Mouse (Mus musculus) inflammation-experienced regulatory T-cells, adult 6 months (primary cell): ENCODE data around the gene Nup93. TPM values are rescaled to one million over a fixed set of nuclear protein-coding genes. Genes with fewer than 3 reads are reported as not detected.

ENCODE experiments used
- ATAC-seq: one replicate; pipeline ENCODE4 v1.8.0; 2017
- polyA plus RNA-seq, 3 experiments: library from polyadenylated mRNA; unstranded; fragments of 100-300 nt; shearing (Covaris generic); gene quantifications; one replicate each; pipeline ENCODE4 v1.2.1; 2017

Nup93 gene
- polyA plus RNA-seq, 3 experiments from 2014 or later = 29.9 to 37.2 (median 35.3) TPM

DNA sequence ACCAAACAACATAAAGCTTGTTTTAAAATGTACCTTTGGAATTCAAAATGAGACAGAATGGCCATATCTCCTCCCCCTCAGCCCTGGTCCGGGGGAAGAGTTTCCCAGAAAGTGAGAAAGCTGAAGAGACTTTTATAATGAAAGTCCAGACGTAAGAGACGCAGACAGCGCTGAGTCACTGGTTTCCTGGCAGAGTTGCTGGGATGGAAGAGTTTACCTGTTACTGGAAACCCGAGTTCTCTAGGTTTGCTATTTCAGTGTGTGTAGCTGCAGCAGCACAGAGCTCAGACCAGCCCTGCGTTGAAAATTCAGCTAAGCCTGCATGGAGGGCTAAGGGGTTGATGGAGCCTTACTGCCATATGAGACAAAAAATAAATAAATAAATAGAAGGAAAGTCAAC lies 108.7 kb downstream of the Nup93 start:
- no peak for ATAC-seq

DNA sequence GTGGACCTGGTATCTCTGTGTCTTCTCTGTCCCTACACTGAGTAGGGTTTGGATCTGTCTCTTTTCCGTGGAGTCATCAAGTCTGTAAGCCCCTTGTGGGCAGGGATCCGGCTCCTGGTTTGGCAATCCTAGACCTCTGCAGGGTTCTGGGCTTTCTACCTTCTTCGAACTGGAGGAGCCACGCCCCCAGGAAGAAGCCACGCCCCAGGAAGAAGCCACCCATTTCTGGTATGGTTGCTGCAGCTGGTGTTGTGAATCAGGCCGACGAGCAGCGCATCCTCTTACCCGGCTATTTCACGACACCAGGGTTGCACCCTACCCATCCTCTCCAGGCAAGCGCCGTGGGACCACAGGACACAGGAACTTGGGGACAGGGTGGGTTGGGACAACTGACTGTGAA lies 109.7 kb downstream of the Nup93 start:
- ATAC-seq = no peak

DNA sequence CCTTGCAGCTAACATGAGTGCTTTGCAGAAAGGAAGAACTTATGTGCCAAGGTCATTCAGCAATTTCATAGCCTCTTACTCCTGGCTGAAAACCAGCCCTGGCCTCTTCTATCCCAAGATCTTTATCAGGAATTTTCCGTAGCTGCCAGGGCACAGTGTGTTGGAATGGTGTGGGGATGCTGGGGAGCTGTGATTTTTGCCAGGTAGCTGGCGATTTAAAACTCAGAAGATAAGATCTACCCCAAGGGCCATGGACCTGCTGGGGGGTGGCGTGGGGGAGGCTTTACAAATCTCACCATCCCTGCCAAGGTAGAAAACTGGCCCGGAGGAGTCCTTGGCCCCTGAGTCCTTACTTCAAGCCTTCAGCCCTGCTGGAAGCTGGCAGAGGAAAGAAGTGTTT lies 111.7 kb downstream of the Nup93 start:
- ATAC-seq = no peak

DNA sequence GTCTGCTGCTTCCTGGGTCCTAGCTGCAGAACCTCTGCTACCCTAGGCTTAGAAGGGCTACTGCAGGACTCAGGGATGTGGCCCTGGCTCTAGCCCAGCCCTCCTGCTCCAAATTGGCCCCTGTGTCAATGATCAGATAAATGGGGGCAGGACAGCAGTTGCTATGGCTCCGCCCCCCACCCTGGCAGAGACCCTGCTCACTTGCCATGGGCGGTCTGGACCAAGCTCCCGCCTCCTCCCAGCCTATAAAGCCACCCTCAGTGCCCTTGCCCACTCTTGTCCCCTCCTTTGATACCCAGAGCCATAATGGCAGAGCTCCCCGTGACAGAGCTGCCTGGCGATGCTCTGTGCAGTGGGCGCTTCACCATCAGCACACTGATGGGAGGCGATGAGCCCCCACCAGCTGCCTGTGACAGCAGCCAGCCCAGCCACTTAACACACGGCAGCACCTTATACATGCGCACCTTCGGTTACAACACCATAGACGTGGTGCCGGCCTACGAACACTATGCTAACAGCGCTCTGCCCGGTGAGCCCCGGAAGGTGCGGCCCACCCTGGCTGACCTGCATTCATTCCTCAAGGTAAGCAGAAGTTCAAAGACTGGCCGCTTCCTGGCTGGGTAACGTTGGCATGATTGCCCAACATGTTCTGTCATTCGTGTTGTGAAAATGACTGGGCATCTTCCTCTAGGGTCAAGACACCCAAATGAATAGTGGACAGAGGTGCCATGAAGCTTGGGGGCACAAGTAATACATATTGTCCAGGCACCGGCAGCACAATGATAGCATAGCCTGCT lies 114.8 kb downstream of the Nup93 start, which contains the start of gene Slc12a3:
Gene Slc12a3, plus strand, starts transcription at position 270 of the 797 bp plus-strand sequence.
- no peak for ATAC-seq

DNA sequence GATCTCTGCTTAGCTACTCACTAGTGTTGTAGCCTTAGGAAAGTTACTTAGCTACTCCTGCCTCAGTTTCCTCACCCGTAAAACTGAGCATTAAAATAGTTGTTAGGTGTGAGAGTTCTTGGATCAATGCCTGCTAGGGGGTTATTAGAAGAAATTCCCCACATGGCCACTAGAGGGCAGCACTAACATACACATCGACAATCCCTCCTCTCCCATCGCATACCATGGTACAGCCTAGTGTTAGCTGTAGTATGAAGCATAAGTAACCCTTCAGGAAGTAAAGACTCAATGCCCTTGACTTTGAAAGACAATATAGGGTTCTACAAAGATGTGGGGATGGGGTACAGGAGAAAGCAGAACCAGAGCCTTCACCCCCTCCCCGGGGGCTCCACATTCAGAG lies 116.4 kb downstream of the Nup93 start:
- peak; percentile 61 for ATAC-seq

DNA sequence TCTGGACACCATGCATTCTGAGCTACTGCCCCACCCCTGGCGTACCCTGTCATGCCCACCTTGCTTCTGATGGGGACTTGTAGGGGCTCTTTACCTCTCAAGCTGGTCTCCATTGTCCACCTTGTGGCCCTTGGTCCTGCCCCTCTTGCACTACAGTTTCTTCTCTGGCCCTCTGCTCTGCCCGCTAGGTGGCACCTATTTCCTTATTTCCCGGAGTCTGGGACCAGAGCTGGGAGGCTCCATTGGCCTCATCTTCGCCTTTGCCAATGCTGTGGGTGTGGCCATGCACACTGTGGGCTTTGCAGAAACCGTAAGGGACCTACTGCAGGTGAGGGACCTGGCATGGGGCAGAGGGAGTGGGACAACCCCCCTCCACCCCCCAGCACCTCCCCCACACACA lies 119.0 kb downstream of the Nup93 start:
- ATAC-seq = no peak

DNA sequence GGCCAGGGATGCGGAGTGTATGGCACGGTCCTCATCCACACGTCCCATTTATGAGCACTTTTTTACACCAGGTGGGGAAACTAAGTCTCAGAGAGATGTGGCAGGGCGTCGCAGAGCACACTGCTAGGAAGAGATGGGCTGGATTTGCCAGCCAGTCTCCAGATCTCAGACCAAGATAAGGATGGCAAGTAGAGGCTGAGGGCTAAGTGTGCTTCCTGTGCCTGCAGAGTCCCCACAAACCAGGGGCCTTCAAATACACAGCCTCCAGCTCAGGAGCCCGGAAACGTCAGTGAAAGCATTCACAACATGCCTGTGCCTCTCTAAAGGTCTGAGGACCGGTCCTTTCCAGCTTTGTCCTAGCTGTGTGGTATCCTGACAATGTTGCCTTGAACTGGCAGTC lies 123.2 kb downstream of the Nup93 start:
- ATAC-seq = no peak

DNA sequence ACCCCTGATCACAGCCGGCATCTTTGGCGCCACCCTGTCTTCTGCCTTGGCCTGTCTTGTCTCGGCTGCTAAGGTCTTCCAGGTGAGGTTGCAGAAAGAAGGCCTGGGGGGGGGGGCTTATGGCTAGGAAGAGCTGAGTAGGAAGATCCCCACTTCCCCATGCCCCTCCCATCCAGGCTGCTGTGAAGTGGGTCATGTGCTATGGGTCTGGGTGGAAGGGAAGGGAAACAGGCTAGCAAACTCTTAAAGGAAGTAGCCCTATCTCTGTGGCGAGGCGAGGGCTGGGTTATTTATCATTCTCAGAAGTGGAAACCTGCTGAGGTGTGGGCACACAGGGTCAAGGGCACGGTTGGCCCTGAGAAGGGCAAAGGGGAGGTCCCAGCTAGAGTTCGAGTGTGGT lies 126.4 kb downstream of the Nup93 start:
- ATAC-seq = no peak

DNA sequence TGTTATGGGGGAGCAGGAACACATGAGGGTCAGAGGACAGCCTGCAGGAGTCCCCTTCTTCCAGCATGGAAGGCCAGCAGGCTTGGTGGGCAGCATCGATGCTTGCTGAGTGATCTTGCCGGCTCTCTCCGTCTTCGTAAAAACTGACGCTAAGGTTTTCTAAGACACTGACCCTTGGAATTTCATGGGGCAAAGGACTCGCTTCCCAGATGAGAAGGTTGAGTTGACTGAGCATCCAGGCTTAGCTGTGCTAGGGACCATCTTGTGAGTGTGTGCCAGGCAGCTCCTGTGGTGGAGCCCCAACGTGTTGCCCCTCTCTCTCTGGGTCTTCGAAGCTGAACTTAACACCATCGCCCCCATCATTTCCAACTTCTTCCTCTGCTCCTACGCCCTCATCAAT lies 128.3 kb downstream of the Nup93 start:
- no peak for ATAC-seq

DNA sequence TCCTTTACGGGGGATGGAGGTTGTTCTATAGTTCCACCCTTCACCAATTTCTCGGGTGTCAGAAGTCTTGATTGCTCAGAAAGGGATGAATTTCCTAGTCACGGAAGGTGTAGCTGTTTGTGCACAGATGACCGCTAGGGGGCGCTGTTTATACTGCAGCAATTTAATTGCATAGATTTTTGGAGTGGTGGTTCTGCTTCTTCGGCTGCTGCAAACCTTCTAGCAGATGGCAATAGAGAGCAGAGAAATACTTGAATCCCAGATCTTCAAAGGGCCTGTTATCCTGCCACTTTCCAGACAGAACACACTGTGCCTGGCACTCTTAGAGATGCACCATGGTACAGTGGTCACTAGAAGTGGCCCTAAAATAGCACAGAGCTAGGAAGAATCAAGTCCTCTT lies 128.9 kb downstream of the Nup93 start:
- ATAC-seq = peak; percentile 69

DNA sequence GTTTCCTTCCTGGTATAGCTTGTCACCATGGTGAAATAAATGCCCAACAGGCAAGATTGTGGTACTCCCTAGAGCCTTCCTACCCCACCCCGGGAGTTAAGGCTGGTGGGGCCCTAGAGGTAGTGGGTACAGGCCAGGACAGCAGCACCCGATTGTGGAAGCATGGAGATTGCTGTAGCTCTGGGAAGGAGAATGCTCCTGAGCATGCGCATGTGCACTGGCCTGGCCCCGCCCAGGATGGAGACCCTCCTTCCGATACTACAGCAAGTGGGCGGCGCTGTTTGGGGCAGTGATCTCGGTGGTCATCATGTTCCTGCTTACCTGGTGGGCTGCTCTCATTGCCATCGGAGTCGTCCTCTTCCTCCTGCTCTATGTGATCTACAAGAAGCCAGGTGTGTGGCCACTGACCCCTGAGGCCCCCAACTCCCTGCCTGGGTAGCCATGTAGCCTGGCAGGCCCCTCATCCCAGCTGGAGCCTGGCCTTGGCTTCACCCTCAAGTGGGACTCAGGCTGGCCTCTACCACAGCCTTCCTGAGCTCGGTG lies 129.5 kb downstream of the Nup93 start:
- no peak for ATAC-seq

DNA sequence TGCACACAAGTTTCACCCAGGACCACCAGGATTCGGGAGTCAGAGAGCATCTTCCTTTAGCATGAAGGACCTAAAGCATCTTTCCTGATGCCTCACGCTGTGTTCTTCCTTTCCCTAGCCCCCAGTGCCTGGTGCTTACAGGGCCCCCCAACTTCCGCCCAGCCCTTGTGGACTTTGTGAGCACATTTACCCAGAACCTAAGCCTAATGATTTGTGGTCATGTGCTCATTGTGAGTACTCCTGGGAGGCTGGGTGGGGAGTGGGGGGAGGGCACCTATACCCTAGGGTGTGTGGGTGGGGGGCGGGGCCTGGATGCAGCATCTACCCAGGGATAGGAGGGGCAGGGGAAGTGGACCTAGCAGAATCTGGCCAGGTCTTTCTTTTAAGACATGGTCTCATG lies 131.3 kb downstream of the Nup93 start:
- no peak for ATAC-seq

DNA sequence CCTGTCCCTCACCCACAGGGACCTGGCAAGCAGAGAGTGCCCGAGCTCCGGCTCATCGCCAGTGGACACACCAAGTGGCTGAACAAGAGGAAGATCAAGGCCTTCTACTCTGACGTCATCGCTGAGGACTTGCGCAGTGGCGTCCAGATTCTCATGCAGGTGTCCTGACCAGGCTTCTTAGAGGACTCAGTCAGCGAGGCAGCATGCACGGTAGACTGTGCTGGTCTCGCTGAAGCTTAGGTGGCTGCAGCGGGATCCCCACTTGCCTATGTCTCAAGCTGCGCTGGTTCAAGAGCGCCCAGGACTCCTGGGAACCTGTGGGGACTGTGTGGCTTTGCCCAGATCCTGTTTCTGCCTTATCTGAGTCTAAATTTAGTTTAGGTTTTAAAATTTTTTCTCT lies 131.9 kb downstream of the Nup93 start:
- ATAC-seq = no peak

DNA sequence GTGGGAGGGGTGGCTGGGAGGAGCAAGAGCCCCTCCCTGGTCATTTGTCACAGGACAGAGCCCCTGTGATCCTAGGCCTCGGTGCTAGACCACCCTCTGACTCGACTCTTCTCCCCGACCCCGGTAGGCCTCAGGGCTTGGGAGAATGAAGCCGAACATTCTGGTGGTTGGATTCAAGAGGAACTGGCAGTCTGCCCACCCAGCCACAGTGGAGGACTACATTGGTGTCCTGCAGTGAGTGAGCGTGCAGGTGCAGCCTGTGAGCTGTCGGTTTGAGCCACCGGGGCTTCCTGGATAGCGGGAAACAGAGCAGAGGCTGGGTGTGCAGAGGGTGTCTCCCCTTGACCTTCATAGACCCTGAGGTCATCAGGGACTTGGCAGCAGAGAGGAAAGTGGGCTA lies 134.1 kb downstream of the Nup93 start:
- no peak for ATAC-seq

DNA sequence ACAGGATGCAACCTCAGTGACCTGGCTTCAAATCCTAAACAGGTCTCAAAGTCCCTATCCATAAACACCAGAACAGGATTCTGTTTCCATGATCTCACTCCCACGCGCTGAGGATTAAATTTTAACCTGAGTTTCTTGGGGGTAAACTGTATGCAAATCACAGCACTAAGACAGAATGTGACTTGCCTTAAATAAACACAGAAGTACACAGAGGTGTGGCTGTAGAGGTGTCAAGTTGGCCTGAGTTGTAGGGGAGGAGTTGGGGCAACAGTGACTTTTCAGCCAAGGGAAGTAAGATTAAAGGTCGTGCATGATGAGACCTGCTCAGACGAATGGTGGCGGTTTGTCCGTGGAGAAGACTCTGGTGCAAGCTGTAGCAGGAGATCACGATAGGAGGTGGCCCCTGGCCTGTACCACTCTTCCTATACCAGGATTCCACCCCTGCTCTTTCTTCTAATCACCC lies 139.7 kb downstream of the Nup93 start:
- peak; percentile 41 for ATAC-seq

DNA sequence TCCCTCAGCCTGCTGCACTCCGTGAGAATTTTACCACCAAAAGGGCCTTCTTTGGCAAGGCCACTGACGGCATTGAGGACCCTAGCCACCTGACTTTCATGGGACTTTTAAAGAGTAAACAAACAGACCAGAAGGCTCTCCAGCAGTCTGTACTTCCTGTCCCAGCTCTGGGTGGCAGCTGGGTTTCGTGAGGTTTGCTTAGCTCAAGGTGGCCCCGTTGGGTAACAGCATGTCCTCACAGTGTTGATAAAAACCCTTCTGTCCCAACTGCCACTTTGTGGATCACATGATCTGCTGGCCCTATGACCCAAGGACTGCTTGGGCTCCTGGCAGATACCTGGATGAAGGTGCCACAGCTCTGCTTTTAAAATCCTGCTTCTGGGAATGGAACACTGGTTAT lies 140.2 kb downstream of the Nup93 start:
- peak; percentile 86 for ATAC-seq

DNA sequence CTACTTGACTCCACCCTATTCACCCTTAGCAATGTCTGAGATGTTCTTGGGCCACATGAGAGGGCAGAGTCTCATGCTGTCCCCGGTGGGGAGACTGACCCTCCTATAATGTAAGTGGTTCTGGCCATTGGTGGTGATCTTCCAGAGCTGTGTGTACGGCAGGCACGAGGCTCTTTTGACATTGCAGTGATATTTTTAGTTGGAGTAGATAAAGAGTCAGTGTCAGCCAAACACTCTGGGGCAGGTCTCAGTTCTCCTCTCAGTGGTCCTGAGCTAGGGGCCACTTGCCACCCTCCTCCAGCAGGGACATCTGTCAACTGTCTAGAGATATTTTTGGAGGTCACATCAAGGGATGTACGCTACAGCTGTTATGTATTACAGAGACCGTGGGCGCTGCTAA lies 142.9 kb downstream of the Nup93 start:
- no peak for ATAC-seq

DNA sequence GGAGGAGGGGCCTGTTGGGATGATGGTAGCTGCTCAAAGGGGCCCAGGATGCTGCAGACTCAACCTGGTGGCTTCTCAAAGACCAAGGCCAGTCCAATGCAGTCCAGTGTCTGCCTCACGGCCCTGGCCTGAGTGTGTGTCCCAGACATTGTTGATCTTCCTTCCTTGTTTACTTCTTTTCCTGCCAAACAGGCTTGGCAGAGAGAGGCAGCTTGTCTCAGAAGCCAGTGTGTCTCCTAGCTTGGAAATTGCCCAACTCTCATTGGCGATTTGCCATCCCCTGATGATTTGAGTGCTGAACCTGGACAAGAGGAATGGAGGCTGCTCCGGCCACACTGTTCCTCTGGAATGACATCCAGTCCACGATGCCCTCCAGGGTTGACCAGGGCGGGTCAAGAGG lies 144.2 kb downstream of the Nup93 start:
- no peak for ATAC-seq

DNA sequence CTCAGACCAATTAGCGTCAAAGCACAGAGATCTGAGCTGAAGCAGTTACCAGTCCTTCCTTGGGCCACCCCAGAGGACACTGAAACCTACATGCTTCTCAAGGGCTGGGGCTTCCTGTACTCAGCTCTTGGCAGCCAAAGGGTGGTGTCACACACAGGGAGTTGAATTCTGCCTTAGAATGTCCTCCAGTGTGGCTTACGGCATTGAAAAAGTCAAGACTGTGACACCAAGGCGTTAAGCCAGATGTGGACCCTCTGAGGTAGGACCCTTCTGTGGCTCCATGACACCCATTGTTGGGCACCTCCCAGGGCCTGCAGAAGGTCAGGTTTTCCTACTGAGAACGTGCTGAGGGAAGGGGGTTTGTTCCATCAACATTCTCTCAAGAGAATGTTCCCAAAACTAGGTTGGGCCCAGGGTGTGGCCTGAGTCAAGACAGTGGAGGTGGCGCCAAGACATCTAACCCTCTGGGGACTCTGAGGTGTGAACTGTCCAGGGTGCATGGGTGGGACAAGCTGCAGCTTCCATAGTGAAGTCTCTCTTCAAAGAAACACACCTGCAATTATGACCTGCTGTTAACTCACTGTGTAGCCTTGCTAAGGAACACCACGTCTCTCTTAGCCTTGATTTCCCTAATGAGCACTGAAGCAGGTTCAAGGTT lies 147.5 kb downstream of the Nup93 start:
- ATAC-seq = no peak

DNA sequence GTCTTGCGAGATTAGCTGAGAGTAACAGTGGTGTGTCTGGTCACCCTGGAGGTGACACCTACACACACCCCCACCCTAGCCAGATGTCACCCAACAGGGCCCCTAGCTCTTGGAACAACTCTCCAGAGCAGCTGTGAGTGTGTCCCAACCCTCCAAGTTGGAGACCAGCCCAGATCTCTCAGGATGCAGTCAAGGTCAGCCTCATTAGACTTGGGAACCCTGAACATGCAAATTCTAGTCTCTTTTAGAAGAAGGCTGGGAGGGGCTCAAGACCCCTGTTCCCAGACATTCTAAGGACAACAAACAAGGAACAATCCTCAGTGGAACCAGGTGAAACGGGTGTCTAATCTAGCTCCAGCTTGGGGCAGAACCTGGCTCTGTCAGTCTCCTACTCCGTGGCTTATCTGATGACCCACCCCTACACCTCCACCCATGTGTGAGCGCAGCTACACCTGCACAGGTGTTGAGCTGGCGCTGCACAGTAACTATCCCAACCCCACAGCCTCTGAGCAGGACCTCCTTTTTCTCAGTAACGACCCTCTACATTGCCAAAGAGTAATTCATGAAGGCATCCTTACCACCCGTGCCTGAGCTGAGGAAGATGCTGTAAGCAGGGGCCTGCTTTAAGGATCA lies 148.4 kb downstream of the Nup93 start:
- ATAC-seq = peak; percentile 15

DNA sequence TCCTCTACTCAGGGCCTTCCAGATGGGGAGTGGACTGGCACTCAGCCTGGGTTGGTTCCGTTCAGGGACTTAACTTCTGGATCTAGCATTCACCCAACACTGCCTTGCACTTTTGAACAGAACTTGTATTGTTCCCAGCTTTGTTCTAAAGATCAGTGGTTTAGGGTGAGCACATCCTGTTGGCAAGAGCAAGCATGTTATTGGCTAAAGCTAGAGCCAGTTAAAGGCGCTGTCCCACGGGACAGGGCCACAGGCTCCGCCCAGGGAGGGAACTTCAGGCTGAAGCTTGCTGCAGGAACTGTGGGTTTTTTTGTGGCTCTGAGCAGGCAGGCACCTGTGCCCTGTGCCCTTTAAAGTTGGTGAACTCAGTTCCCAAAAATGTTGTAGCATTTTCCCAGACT lies 148.9 kb downstream of the Nup93 start:
- peak; percentile 90 for ATAC-seq

DNA sequence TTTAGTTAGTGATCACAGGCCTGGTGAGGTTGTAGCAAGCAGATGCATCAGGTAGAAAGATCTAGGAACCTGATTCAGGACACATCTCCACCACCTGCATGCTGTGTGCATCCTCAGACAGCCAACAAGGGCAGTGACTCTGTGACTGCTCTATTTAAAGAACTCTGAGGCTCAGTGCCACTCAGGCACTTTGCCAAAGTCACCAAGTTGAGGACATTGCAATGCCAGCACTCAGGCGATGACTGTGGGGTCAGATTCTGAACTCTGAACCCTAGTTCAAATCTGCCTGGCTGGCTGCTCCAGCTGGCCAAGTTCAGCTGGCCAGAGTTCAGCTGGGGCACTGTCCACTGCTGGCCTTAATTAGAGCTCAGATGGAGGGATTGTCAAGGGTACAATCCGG lies 149.5 kb downstream of the Nup93 start:
- ATAC-seq = no peak

DNA sequence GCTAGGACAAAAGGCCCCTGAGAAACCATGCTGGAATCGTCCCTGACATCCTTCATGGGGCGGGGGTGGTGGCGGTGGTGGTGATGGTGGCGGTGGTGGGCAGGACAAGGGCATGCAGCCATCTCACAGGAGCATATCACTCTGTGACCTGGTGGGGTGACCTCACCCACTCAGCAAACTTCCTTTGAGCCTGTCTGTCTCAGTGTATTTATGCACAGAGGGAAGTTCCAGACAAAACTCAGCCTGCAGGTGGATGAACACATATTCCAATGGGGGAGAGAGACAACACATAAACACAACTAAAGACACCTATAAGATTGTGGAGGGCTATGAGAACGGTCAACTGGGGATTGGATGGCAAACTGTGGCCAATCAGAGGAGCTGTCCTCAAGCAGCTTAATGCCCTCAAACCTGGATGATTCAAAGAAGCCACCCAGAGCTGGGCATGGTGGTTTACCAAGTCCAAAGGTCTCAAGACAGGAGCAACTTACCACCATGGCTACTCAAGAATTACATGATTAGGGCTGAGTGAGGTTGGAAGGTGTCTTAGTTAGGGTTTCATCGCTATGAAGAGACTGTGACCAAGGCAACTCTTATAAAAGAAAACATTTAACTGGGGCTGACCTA lies 150.4 kb downstream of the Nup93 start:
- no peak for ATAC-seq
